Mouse (Mus musculus) G1E-ER4 (cell line): ENCODE measurements around the gene Vmn1r168. TPM values are rescaled to one million over a fixed set of nuclear protein-coding genes. Genes with fewer than 3 reads are reported as not detected.
"Not testable (repeated sequence)": the region's sequence is repeated elsewhere in the genome, so short reads cannot be mapped to it uniquely, and the experiment has no call there.

Experiments used
- GATA1 ChIP-seq: IDR thresholded peaks from one replicate; pipeline ENCODE4 v1.8.0; 2012; ENCODE audit warnings: low read length, inconsistent platforms
- polyA plus RNA-seq: library from polyadenylated mRNA; stranded (reverse); fragments of >175 nt; gene quantifications from 2 replicates; pipeline ENCODE4 v1.2.3, GENCODE M21; 2012

Vmn1r168 gene
- not detected in 2 replicates for polyA plus RNA-seq

- TF ChIP-seq GATA1, result not testable (repeated sequence)
Observed at GRCm38 (mm10) chr7:23539432-23539831, at the start of gene Vmn1r168. Vmn1r168 (plus strand) TSS chr7:23539732.

- not testable (repeated sequence) for TF ChIP-seq GATA1
Observed at GRCm38 (mm10) chr7:23507106-23507505, 32.4 kb upstream of the Vmn1r168 start, which contains the start of gene Vmn1r167. Vmn1r167 (minus strand) TSS chr7:23507206.

GRCm38 (mm10) chr7:23575226-23575625 lies 35.7 kb downstream of the Vmn1r168 start, which contains the start of gene Vmn1r169:
Vmn1r169 (plus strand) TSS chr7:23575526.
- not testable (repeated sequence) for TF ChIP-seq GATA1

Other genes with a start within 250 kb of the Vmn1r168 start
- gene Nlrp4e, start 238.5 kb upstream of the Vmn1r168 start, polyA plus RNA-seq, result not detected in 2 replicates
- not detected in 2 replicates for gene Nlrp5, start 153.8 kb upstream of the Vmn1r168 start, polyA plus RNA-seq
- gene Vmn1r167, start 32.5 kb upstream of the Vmn1r168 start, polyA plus RNA-seq, result not detected in 2 replicates
- not detected in 2 replicates for gene Vmn1r169, start 35.8 kb downstream of the Vmn1r168 start, polyA plus RNA-seq
- not detected in 2 replicates for gene Vmn1r170, start 66.4 kb downstream of the Vmn1r168 start, polyA plus RNA-seq
- not detected in 2 replicates for gene Vmn1r171, start 91.0 kb downstream of the Vmn1r168 start, polyA plus RNA-seq
- not detected in 2 replicates for gene Vmn1r172, start 118.6 kb downstream of the Vmn1r168 start, polyA plus RNA-seq
- gene Vmn1r173, start 161.0 kb downstream of the Vmn1r168 start, polyA plus RNA-seq, result not detected in 2 replicates
- not detected in 2 replicates for gene Vmn1r174, start 212.5 kb downstream of the Vmn1r168 start, polyA plus RNA-seq